Mouse (Mus musculus): ENCODE results near the gene Spatc1l. TPM values are rescaled to one million over a fixed set of nuclear protein-coding genes. Genes with fewer than 3 reads are reported as not detected.

Spatc1l gene
- total RNA-seq, 2 experiments from 2014 or later, result not detected

DNA sequence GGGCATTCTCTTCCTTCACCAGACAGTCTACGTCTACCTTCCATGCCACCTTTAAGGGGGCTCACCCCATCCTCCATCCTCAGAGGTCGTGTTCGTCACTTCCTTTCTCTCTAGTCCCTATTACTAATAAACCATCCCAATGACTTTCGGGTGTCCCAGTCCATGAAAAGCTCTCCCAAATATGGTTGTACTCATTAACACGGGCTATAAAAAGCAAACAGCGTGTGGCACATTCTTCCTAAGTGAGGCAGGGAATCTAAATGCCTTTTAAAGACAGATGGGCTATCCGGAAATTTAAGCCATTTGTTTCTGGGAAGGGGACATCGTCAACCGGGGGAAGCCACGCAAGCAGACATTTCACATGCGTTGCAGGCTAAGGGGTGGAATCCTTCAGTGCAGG, 28.1 kb downstream of the Spatc1l start:
- peak in 1 of 2 experiments; percentile 6 for DNase-seq (ENCODE audit: low spot score in 2 of 2)

DNA sequence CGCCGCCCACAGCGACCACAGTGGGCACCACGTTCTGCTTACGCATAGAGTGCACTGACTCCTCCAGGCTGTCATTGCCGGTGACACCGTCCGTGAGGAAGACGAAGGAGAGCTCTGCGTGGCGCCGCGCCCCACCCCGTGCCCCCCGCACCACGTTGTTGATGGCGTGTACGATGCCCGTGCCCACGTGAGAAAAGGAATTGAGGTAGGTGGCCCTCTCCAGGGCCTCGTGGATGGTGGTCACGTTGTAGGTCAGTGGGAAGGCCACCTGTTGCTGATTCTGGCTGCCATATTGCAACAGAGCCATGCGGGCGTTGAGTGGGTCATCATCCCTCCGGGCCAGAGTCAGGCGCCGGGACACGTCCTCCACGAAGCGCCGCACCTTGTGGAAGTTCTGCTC, 34.3 kb downstream of the Spatc1l start:
- DNase-seq (ENCODE audit: low spot score in 2 of 2), result no peak

- no peak for DNase-seq (ENCODE audit: low spot score in 2 of 2)
Measured at GRCm38 (mm10) chr10:76602690-76603089, 40.6 kb downstream of the Spatc1l start.

DNA sequence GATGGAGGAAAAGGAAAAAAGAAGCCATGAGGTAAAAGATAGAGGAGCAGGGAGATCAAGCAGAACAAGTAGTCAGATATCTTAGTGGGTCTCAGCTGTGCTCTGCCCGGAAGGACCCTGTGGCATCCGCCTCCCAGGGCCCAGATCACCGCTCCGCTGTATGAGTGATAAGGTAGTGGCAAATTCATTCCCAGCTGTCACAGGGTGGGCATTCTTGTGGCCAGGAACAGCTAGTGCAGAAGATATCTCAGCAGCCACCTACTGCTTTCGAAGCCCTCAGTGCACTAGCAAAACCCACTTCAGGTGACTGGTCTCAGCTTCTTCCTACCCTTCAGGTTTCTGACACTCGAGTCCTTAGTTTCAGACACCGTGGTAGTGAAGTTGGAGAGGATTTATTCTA, 50.4 kb downstream of the Spatc1l start:
- no peak for DNase-seq (ENCODE audit: low spot score in 2 of 2)

Other genes with a start within 250 kb of the Spatc1l start
- 10 to 100 TPM; 56.9 to 59.6 TPM for gene Dip2a, start 217.0 kb upstream of the Spatc1l start, total RNA-seq (2021)
- not detected for gene AC141477.1, start 121.8 kb upstream of the Spatc1l start, total RNA-seq (2021)
- 10 to 100 TPM; 20.6 to 23.2 TPM for gene Pcnt, start 119.5 kb upstream of the Spatc1l start, total RNA-seq (2021)
- not detected for gene 2610028H24Rik, start 113.2 kb upstream of the Spatc1l start, total RNA-seq (2021)
- 10 to 100 TPM; 57.1 to 58.0 TPM for gene Mcm3ap, start 93.3 kb upstream of the Spatc1l start, total RNA-seq (2021)
- 1 to 10 TPM; 4.7 to 4.8 TPM for gene Ybey, start 93.2 kb upstream of the Spatc1l start, total RNA-seq (2021)
- 10 to 100 TPM; 40.5 to 41.6 TPM for gene Lss, start 30.7 kb upstream of the Spatc1l start, total RNA-seq (2021)
- gene Ftcd, start 13.4 kb downstream of the Spatc1l start, total RNA-seq (2021), result not detected
- gene Col6a2, start 61.4 kb downstream of the Spatc1l start, total RNA-seq (2021), result 1 to 10 TPM; 6.0 TPM
- 10 to 100 TPM; 31.4 to 36.0 TPM for gene Col6a1, start 163.9 kb downstream of the Spatc1l start, total RNA-seq (2021)